Mouse (Mus musculus) forebrain, embryonic 14.5 days (tissue): ENCODE measurements at regions not wholly inside any gene's neighbourhood (a gene's known extent, or its start where the extent isn't known, plus 50 kb on each side); places are given as distances from the start of the nearest gene placed in this dataset.

Source experiments
- ATAC-seq: fragments of 200-750 bp; cut with Nextera tagmentation; 2 replicates; pipeline ENCODE4 v1.8.0; 2017; ENCODE audit warnings: mild to moderate bottlenecking, moderate library complexity
- DNase-seq: peaks from one replicate; pipeline ENCODE4 v3.0.0-alpha.2; 2015; ENCODE audit warnings: low spot score
- H3K27ac ChIP-seq: fragments of 300-500 bp; sonication (generic); 2 replicates; pipeline ENCODE4 v1.5.1; 2014; ENCODE audit warnings: low read depth, mild to moderate bottlenecking, control low read depth, low read length, moderate library complexity
- H3K27me3 ChIP-seq: fragments of 300-500 bp; sonication (generic); replicated peaks from 2 replicates; pipeline ENCODE4 v1.6.1; 2014; ENCODE audit warnings: low read length, control low read depth, mixed read lengths; ENCODE audit not compliant: control insufficient read depth, insufficient read depth
- H3K36me3 ChIP-seq: fragments of 300-500 bp; sonication (generic); 2 replicates; pipeline ENCODE4 v1.6.1; 2014; ENCODE audit warnings: low read length, control low read depth; ENCODE audit not compliant: control insufficient read depth, insufficient read depth
- H3K4me1 ChIP-seq: fragments of 300-500 bp; sonication (generic); 2 replicates; pipeline ENCODE4 v1.6.1; 2014; ENCODE audit warnings: antibody characterized with exemption, low read length, control low read depth; ENCODE audit not compliant: control insufficient read depth, insufficient read depth
- H3K4me2 ChIP-seq: fragments of 300-500 bp; sonication (generic); 2 replicates; pipeline ENCODE4 v1.6.1; 2014; ENCODE audit warnings: mild to moderate bottlenecking, control low read depth, low read length
- H3K4me3 ChIP-seq: fragments of 300-500 bp; sonication (generic); 2 replicates; pipeline ENCODE4 v1.5.1; 2014; ENCODE audit warnings: low read depth, low read length, control low read depth
- H3K9ac ChIP-seq: fragments of 300-500 bp; sonication (generic); 2 replicates; pipeline ENCODE4 v1.6.1; 2014; ENCODE audit warnings: mild to moderate bottlenecking, low read length, control low read depth, moderate library complexity
- H3K9me3 ChIP-seq: fragments of 300-500 bp; sonication (generic); replicated peaks from 2 replicates; pipeline ENCODE4 v1.6.1; 2016; ENCODE audit warnings: low read length, control low read depth, mixed read lengths; ENCODE audit not compliant: control insufficient read depth
- WGBS: fragments of 180-500 bp; shearing (Covaris S2); extraction: QIAGEN DNeasy Blood & Tissue Kit; methylation state at CpG from one replicate; pipeline ENCODE4 v1.1.7; 2014; 5-methylcytosine and 5-hydroxymethylcytosine counted together

GRCm38 (mm10) chr3:149626186-149626585 is 635.8 kb upstream of the Adgrl2 start:
- no peak for ATAC-seq
- Histone ChIP-seq H3K4me2 (no peak overlapping the region), H3K36me3 (no peaks in the 10 kb centered on the region), H3K4me3 (no peak overlapping the region), H3K9me3 (no peaks in the 10 kb centered on the region), H3K27ac (no peak overlapping the region), H3K4me1 (no peaks in the 10 kb centered on the region), H3K9ac (no peak overlapping the region), H3K27me3 (no peaks in the 10 kb centered on the region)
- DNase-seq: no peak

DNA sequence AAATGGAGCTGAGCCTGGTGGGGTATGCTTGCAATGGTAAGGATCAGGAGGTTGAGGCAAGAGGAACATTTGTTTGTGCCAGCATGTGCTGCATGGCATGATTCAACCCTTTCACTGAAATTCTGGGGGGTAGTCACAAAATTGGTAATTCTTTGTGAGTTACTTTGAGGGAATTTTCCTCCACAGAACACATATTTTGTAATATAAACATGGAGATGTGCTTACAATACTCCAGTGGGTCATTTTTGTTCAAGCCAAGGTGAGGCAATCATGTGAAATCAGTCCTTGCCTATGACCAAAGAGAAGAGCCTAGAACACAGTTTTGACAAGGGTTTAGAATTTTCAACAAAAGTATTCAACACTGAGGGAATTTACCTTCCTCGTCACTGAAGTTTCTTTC is 635.1 kb upstream of the Adgrl2 start:
- Histone ChIP-seq H3K4me1 (no peaks in the 10 kb centered on the region), H3K9ac (no peak overlapping the region), H3K9me3 (no peaks in the 10 kb centered on the region), H3K4me3 (no peak overlapping the region), H3K36me3 (no peaks in the 10 kb centered on the region), H3K27me3 (no peaks in the 10 kb centered on the region), H3K4me2 (no peak overlapping the region), H3K27ac (no peak overlapping the region)
- WGBS: 88% methylated on average over 1 of the region's 1 CpGs
- DNase-seq: no peak
- ATAC-seq: no peak

GRCm38 (mm10) chr3:149625066-149625465 is 634.7 kb upstream of the Adgrl2 start:
- ATAC-seq (no peak), DNase-seq (no peak)
- Histone ChIP-seq H3K27ac (no peak overlapping the region), H3K4me1 (no peaks in the 10 kb centered on the region), H3K36me3 (no peaks in the 10 kb centered on the region), H3K9me3 (no peaks in the 10 kb centered on the region), H3K9ac (no peak overlapping the region), H3K4me2 (no peak overlapping the region), H3K4me3 (no peak overlapping the region), H3K27me3 (no peaks in the 10 kb centered on the region)
- WGBS: 91% methylated on average over 3 of the region's 3 CpGs

- H3K4me3 ChIP-seq: no peak overlapping the region
- no peak overlapping the region for H3K27ac ChIP-seq
- H3K4me2 ChIP-seq: no peak overlapping the region
- no peak overlapping the region for H3K9ac ChIP-seq
- 90% methylated on average over 4 of the region's 4 CpGs for WGBS
- H3K27me3 ChIP-seq: no peaks in the 10 kb centered on the region
- H3K36me3 ChIP-seq: no peaks in the 10 kb centered on the region
- no peaks in the 10 kb centered on the region for H3K9me3 ChIP-seq
- ATAC-seq (no peak), DNase-seq (no peak)
- H3K4me1 ChIP-seq: no peaks in the 10 kb centered on the region
These were observed 633.6 kb upstream of the Adgrl2 start for GRCm38 (mm10) chr3:149623851-149624532.

DNA sequence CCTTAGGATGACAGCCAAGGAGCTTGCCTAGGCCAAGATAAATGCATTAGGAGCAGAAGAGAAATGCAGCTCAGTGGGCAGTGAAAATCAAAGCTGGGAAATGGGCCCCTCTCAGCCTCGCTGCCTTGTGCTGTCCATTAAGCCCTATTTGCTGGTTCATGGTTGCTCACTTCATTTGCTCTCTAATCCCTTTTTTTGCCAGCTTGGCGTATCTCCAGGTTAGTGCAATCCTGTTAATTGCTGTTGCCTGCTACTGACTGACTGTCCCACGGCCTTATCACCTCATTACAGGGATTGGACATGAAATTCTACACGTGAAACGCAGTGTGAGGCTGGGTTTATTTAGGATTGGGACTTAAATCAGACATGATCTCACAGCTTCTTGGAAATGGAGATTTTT is 613.5 kb upstream of the Adgrl2 start:
- DNase-seq (peak; percentile 71), ATAC-seq (peak; percentile 71)
- Histone ChIP-seq H3K4me1 (0 out of 2 replicates have a peak, but pooled peaks cover 2% of the 10 kb centered on the region), H3K27me3 (no peaks in the 10 kb centered on the region), H3K4me3 (no peak overlapping the region), H3K36me3 (no peaks in the 10 kb centered on the region), H3K9ac (no peak overlapping the region), H3K4me2 (no peak overlapping the region), H3K27ac (no peak overlapping the region), H3K9me3 (no peaks in the 10 kb centered on the region)
- 8% methylated on average over 5 of the region's 5 CpGs for WGBS

- Histone ChIP-seq H3K4me2 (no peak overlapping the region), H3K9ac (no peak overlapping the region), H3K27ac (no peak overlapping the region), H3K9me3 (no peaks in the 10 kb centered on the region), H3K4me1 (0 out of 2 replicates have a peak, but pooled peaks cover 2% of the 10 kb centered on the region), H3K36me3 (no peaks in the 10 kb centered on the region), H3K27me3 (no peaks in the 10 kb centered on the region), H3K4me3 (no peak overlapping the region)
- WGBS: 64% methylated on average over 5 of the region's 5 CpGs
- DNase-seq (peak; percentile 41), ATAC-seq (no peak)
These were observed 610.9 kb upstream of the Adgrl2 start for GRCm38 (mm10) chr3:149601276-149601675.

- no peak overlapping the region for H3K4me2 ChIP-seq
These were observed 604.1 kb upstream of the Adgrl2 start for GRCm38 (mm10) chr3:149594470-149594869.

GRCm38 (mm10) chr3:149585769-149586168 is 595.4 kb upstream of the Adgrl2 start:
- Histone ChIP-seq H3K9ac (no peak overlapping the region), H3K4me1 (no peaks in the 10 kb centered on the region), H3K4me2 (no peak overlapping the region), H3K4me3 (no peak overlapping the region), H3K27me3 (no peaks in the 10 kb centered on the region), H3K36me3 (no peaks in the 10 kb centered on the region), H3K27ac (no peak overlapping the region), H3K9me3 (no peaks in the 10 kb centered on the region)
- WGBS: 23% methylated on average over 2 of the region's 2 CpGs
- ATAC-seq: no peak
- DNase-seq: peak; percentile 26

More at GRCm38 (mm10) chr3:149594470-149594869, 604.1 kb upstream of the Adgrl2 start:
- no peak overlapping the region for H3K4me3 ChIP-seq
- no peak overlapping the region for H3K9ac ChIP-seq
- H3K27ac ChIP-seq: no peak overlapping the region
- 73% methylated on average over 4 of the region's 4 CpGs for WGBS
- DNase-seq: peak; percentile 33
- no peaks in the 10 kb centered on the region for H3K27me3 ChIP-seq
- no peaks in the 10 kb centered on the region for H3K36me3 ChIP-seq
- ATAC-seq: no peak
- no peaks in the 10 kb centered on the region for H3K9me3 ChIP-seq
- H3K4me1 ChIP-seq: no peaks in the 10 kb centered on the region

DNA sequence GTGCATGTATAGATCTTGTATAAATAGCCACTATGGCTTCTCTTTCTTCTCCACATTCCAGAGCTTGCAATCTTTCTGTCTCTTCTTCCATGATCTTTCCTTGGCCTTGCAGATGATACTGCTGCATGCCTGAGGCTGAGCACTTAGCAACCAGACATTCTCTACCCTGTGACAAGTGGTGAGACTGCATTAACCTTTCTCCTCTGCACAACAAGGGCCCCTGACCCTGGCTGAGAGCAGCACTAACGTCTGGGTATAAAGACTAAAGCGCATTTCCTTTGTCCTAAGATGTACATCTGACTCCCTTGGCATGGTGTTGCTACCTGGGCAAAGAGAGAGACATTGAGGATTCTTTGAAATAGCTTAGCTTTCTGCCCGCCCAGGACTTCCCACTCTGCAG is 590.8 kb upstream of the Adgrl2 start:
- Histone ChIP-seq H3K9ac (no peak overlapping the region), H3K4me3 (no peak overlapping the region), H3K27me3 (no peaks in the 10 kb centered on the region), H3K4me2 (no peak overlapping the region), H3K4me1 (no peaks in the 10 kb centered on the region), H3K9me3 (no peaks in the 10 kb centered on the region), H3K36me3 (no peaks in the 10 kb centered on the region), H3K27ac (no peak overlapping the region)
- ATAC-seq: no peak
- no peak for DNase-seq
- 66% methylated on average over 3 of the region's 3 CpGs for WGBS
